Mouse (Mus musculus) lung, postnatal 0 days (tissue): ENCODE data around the gene Crb2.

Experiments
- CTCF ChIP-seq: IDR thresholded peaks from 2 replicates; pipeline ENCODE4 v1.5.1; 2016; ENCODE audit warnings: antibody characterized with exemption, mild to moderate bottlenecking
- EP300 ChIP-seq: IDR thresholded peaks from 2 replicates; pipeline ENCODE4 v1.6.1; 2016; ENCODE audit warnings: antibody characterized with exemption, mild to moderate bottlenecking, control low read depth

GRCm38 (mm10) chr2:37836926-37837325 lies 60.9 kb downstream of the Crb2 start:
- TF ChIP-seq CTCF (no peak), EP300 (no peak)
